Mouse (Mus musculus) gastrocnemius, adult 18-20 months (tissue): ENCODE data around the gene Pdzd2. TPM values are rescaled to one million over a fixed set of nuclear protein-coding genes. Genes with fewer than 3 reads are reported as not detected.

Source experiments
- DNase-seq: peaks from one replicate; pipeline ENCODE4 v3.0.0; 2021; ENCODE audit warnings: low spot score
- total RNA-seq, 2 experiments: library from RNA; stranded (reverse); gene quantifications; 2 replicates each; pipeline ENCODE4 v1.2.3; 2021

Gene Pdzd2
- total RNA-seq, 2 experiments from 2014 or later: 14.1 to 16.3 TPM

DNA sequence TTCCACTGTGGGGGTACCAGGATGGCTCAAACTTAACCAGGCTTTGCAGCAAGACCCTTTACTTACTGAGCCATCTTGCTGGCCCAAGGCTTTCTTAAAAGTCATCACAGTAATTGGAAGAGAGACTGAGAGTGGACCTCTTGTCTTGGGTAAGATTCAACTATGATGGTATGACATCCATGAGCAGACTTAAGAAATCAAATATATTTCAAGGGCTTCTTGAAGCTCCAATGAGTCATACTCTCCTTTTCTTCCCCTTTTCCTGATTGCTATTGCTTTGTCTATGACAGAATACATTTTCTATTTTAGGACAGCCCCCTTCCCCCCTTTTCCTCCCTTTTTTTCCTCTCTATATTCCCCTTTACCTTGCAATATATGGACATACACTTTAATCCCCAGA, 306.8 kb downstream of the Pdzd2 start:
- no peak for DNase-seq

GRCm38 (mm10) chr15:12432320-12432719, 307.4 kb downstream of the Pdzd2 start:
- no peak for DNase-seq

DNA sequence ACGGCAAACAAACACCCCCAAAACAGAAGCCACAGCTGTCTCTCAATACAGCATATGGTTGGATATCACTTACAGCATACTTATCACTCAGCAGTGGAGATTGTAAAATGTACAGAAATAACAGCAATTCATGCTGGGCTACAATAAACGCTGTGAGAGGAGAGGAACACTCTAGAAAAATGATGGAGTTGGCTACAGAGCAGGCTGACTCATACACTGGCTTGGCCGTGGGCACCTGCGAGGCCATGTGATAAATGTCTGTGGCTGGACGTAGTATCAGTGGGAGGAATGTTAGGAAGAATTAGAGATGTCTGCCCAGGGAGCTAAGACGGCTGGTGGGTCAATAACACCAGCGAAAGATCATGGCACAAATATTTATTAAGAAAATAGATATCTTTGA, 308.0 kb downstream of the Pdzd2 start:
- peak; percentile 49 for DNase-seq

DNA sequence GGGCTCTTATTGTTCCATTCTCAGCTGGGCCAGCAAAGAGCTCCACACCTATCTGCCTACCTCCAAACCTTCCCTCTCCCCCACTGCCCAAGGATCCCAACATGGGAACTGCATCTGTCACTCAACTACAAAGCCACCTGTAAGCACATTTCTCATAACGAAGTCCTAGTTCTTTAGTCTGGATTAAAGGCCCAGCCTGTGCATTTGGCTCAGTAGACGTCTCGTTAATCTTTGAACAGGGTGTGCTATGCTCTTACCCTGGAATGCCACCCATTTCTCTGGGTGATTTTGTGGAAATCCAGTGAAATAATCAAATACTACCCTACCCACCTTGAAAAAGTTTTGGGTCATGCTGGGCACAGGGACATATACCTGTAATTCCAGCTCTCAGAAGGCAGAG, 308.5 kb downstream of the Pdzd2 start:
- no peak for DNase-seq

DNA sequence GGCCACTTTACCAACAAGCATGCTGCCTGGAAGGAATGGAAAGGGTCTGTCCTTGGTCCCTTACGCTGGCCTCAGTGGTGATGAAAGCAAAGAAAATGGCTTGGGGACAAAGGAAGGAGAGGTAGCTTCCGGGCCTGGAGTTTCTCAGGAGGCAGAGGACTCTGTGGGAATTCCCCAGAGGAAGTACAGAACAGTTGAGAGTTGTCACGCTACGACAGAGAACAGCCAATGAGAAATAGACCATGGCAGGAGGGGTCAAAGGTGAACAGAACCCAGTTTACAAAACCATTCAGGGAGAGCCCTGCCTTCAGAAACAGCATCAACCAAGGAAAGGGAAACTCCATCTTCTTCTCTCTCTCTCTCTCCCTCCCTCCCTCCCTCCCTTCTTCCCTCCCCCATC, 309.1 kb downstream of the Pdzd2 start:
- DNase-seq: no peak

GRCm38 (mm10) chr15:12429572-12430431, 309.9 kb downstream of the Pdzd2 start:
- DNase-seq: no peak

- DNase-seq: peak; percentile 30
Measured at GRCm38 (mm10) chr15:12427818-12428217, 311.9 kb downstream of the Pdzd2 start.

DNA sequence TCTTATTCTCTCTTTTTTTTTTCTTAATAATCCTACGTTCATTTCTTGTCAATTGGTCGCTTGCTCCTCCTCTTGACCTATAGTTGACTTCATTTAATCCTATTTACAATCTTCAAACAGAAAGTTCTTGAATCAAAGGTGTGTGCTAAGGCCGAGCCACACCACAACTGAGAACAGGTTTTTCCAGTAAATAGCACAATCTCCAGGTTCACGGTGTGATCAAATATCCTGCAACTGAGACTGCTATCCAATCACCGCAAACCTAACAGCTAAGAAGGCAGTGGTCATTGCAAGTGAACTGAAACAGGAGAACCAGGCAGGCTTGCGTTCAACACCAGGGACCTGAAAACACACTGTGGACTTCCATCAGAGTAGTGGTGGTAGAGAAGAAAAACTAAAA, 313.4 kb downstream of the Pdzd2 start:
- no peak for DNase-seq

DNA sequence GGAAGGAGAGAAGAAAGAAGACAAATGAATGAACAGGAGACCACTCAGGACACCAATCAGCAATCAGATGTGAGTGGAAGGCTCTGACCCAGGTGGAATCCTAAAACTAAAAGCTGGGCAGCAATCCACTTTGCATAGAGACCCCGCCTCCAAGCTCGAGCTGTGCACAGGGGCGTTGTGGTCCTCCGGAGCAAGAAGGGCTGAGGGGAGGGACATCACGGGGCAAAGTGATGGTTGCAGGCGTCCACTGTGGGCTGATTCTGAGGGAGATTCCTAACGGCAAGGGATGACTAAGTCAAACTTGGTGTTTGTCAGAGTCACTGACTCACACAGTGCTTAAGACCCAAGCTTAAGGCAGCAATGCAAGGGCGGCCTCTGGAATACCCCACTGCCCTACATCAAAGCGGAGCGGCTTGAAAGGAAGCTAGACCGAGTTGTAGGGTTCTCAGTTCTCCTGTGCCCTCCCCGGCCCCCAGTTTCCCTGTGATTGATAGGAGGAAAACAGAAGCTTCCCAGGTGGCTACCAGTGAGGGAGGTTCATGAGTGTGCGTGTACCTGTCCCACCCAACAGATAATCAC, 314.6 kb downstream of the Pdzd2 start:
- no peak for DNase-seq

DNA sequence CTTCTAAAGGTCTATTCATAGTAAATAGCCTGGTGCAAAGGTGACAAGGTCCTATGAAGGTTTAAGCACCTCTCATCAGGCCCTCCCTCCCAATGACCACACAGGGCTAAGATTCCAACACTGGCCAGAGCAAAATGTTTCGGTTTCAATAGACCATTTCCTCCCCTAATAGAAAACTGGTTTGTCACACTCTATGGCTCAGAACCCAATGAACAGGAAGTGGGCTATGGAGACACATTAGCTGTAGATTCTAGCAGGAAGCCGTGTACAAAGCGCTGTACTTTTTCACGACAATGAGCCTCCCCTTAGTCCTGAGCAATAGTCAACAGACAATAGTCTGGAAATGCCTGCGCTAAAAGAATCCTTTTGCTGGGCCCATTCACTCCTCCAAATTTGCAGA, 315.5 kb downstream of the Pdzd2 start:
- no peak for DNase-seq

DNA sequence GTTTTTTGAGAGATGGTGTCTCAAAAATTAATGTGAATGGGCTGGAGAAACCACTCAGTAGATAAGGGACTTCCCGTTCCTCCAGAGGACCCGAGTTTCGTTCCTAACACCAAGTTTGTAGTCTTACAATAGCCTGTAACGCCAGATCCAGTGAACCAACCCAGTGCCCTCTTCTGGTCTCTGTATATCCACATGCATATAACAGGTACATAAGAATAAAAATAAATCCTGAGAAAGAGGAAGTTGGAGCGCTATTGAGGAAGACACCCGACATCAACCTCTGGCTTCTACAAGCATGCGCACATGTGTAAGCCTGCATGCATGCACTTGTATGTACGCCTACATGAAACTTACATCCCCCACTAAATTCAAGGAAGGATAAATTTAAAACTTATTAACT, 318.8 kb downstream of the Pdzd2 start:
- DNase-seq: no peak

GRCm38 (mm10) chr15:12420376-12420775, 319.3 kb downstream of the Pdzd2 start:
- peak; percentile 17 for DNase-seq

- DNase-seq: no peak
Measured at GRCm38 (mm10) chr15:12419446-12419845, 320.3 kb downstream of the Pdzd2 start.

DNA sequence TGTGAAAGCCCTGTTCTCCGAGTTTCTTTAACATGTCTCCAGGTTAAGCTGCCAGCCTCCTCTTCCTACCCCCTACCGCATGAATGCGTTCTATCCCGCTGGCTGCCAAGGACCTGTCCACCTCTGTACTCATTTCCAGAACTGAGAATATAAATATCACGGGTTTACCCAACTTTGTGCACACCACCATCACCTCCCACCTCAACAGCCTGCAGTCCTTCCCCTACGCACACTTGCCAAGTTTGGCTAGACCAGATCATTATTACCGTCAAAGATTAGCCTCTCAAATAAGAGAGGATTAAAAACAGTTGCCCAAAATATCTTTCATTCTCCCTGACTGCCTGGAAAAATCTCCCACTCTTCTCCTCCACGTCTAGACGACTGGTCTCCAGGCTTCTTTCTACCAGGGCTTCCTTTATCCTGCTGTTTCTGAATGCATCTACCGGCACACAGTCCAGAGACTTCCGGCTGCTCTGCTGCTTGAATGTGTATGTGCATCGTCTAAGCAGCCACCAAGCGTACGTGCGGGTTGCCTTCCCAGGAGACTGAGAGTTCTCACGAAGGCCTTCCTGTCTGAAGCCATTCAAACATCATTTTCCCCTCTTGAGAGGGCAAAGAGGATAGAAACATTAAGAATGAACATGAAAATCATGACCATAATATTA, 324.1 kb downstream of the Pdzd2 start:
- DNase-seq: no peak

GRCm38 (mm10) chr15:12414696-12415095, 325.0 kb downstream of the Pdzd2 start:
- no peak for DNase-seq

DNA sequence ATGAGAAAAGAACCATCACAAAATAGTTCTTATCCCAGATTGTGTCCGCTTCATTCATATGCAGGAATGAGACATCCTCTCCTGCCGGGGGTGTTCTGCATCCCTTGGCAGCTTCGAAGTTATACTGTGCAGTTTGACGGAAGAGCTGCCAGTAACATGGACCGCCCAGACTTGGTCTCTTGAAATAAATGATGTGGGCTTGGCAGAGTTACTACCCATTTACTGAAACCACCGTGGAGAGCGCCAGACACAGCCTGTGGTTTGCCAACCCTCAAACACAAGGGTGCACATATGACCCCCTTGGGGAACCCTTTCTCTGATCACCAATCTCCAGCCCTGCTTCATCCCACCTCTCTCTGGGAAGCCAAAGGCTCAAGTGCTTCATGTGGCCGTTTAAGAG, 331.5 kb downstream of the Pdzd2 start:
- DNase-seq: no peak

- DNase-seq: no peak
Measured at GRCm38 (mm10) chr15:12405592-12405991, 334.1 kb downstream of the Pdzd2 start.

DNA sequence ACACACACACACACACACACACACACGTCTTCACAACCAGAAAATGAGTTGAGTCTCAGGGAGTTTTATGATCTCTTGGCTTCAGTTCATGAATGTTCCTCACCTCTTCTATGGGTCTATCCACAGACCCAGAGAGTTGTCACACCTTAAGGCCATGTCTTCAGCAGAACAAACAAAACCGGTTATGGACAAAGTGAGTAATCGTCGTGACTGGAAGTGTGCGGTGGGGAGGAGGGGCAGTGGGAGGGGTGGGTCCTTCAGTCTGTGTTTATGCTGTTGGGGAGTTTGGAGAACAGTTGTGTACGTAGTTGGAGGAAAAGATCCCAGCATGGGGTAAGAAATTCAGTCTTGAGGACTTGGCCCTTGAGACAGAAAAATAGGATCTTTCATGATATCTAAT, 342.7 kb downstream of the Pdzd2 start:
- no peak for DNase-seq

GRCm38 (mm10) chr15:12394758-12395157, 345.0 kb downstream of the Pdzd2 start:
- no peak for DNase-seq

GRCm38 (mm10) chr15:12388726-12389489, 350.8 kb downstream of the Pdzd2 start:
- DNase-seq: no peak

DNA sequence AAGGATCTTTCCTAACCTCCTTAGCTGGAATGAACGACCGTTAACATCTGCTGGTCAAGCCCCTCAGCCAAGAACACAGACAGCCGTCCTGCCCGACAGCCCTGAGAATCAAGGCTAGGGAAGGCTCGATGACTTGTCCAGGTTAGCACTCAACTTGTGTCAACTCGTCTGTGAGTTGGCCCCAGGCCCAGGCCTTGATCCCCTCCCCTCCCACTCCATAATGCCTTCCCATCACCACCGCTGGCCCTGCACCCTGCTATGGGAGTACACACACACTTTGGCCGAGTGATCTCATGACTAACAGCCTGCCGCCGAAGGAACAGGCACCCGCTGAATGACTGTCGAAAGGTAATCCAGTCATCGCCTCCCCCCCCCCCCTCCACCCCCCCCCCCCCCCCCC, 355.0 kb downstream of the Pdzd2 start:
- DNase-seq: no peak

GRCm38 (mm10) chr15:12380548-12380947, 359.2 kb downstream of the Pdzd2 start:
- peak; percentile 33 for DNase-seq
